In genomic region chr7:79318110-79318801, GRCm38 (mm10) we compare ENCODE assay signal across 11 mouse cellular contexts. TPM values are rescaled to one million over a fixed set of nuclear protein-coding genes. Genes with fewer than 3 reads are reported as not detected.
A peak's percentile ranks its signal among the peaks of the same experiment; 100 is the strongest.
DNase-seq lines count a peak whose midpoint lies in the region; ATAC-seq and TF ChIP-seq lines count a peak whose summit lies in the region.
"Had no signal": no experiment of that assay in that cellular context is flagged by ENCODE, and none has a peak within 500 bp of the region (broad histone marks: within the 10 kb centered on the region; RNA-seq: fewer than 3 reads in every experiment).

No protein-coding gene starts in this region.

- ATAC-seq in G1E (ENCODE audit: extremely low read depth, insufficient number of reproducible peaks, low FRiP score, poor library complexity, severe bottlenecking): peak; percentile 81
- ATAC-seq in limb, embryonic 12.5 days (ENCODE audit: insufficient number of reproducible peaks, insufficient read depth, low FRiP score, low TSS enrichment, low read depth): peak; percentile 35; the same call in 1 of the 2 replicates

- no peak for DNase-seq in layer of hippocampus, adult 2 months (ENCODE audit: low spot score in 2 of 2)
- DNase-seq in layer of hippocampus, postnatal 25 days (ENCODE audit: extremely low spot score in 1 of 2, low spot score in 1 of 2): no peak
- DNase-seq in G1E (ENCODE audit: low spot score): peak; percentile 33
- DNase-seq in embryo, embryonic 10.5 days (ENCODE audit: low spot score): peak; percentile 61
- no peak for DNase-seq in cerebellum, adult 9-10 months
- no peak for DNase-seq in frontal cortex, postnatal 14 days (ENCODE audit: low spot score in 2 of 2)
- DNase-seq: adrenal gland, postnatal 10 days; cerebellum, adult 11 months; heart, adult 11 months; lung, postnatal 4 days had no signal

- H3K27ac ChIP-seq in layer of hippocampus, adult 2 months: peak overlapping the region; percentile 82; the same call in 1 of the 2 replicates
- H3K27ac ChIP-seq in limb, embryonic 12.5 days: peak overlapping the region; percentile 75

- no peak for TF ChIP-seq CTCF in layer of hippocampus, adult 2 months (conservative IDR thresholded peaks at IDR 0.05)
- no peak for TF ChIP-seq CTCF in G1E (IDR thresholded peaks at IDR 0.05; ENCODE audit: low read depth, low read length)

- H3K4me3 ChIP-seq in layer of hippocampus, adult 2 months: no peak overlapping the region
- no peak overlapping the region for H3K4me3 ChIP-seq in G1E (ENCODE audit: low read depth, low read length)
- H3K4me3 ChIP-seq in limb, embryonic 12.5 days (replicated peaks): no peak overlapping the region

- no peak overlapping the region; the same call in 1 of the 2 replicates for H3K9ac ChIP-seq in limb, embryonic 12.5 days (replicated peaks)

- peaks cover 62% of the 10 kb centered on the region for H3K4me1 ChIP-seq in G1E (ENCODE audit: insufficient read depth, low read depth, low read length)
- H3K4me1 ChIP-seq in limb, embryonic 12.5 days (replicated peaks): peaks cover 57% of the 10 kb centered on the region

- WGBS in limb, embryonic 12.5 days: 15% methylated on average over 13 of the region's 13 CpGs

- H3K27me3 ChIP-seq in G1E (ENCODE audit: insufficient read depth, low read length): no peaks in the 10 kb centered on the region
- H3K27me3 ChIP-seq in limb, embryonic 12.5 days: no peaks in the 10 kb centered on the region

- no peaks in the 10 kb centered on the region for H3K9me3 ChIP-seq in G1E (replicated peaks)
- H3K9me3 ChIP-seq in limb, embryonic 12.5 days: no peaks in the 10 kb centered on the region

- H3K4me2 ChIP-seq in limb, embryonic 12.5 days: peak overlapping the region; percentile 26; the same call in 1 of the 2 replicates

- peaks cover 60% of the 10 kb centered on the region for H3K36me3 ChIP-seq in G1E (replicated peaks)
- no peaks in the 10 kb centered on the region for H3K36me3 ChIP-seq in limb, embryonic 12.5 days

RNA-seq across cellular contexts. Expression of gene Abhd2, which starts 45.3 kb away (rescaled TPM):
- total RNA-seq in layer of hippocampus, adult 2 months (2021): 10 to 100 TPM; 69.6 to 70.8 TPM
- 10 to 100 TPM; 67.1 to 83.8 TPM for total RNA-seq in layer of hippocampus, postnatal 25 days (2021)
- total RNA-seq in G1E (2014; fragmentation: Nextera tagmentation) (68.8 and 69.2 TPM in 2 replicates), G1E (2017) (31.9 and 33.8 TPM in 2 replicates)
- 8.3 and 9.1 TPM in 2 replicates for polyA plus RNA-seq in G1E (2012)
- polyA plus RNA-seq in limb, embryonic 12.5 days (2016; fragmentation: Nextera tagmentation; extraction: Ambion mirVana): 8.2 and 8.5 TPM in 2 replicates

Comparison
In these comparisons a context has a peak if more than half of its experiments do, and no peak if none do; other contexts are left out.
1. DNase-seq: peak in G1E (single experiment) and embryo, embryonic 10.5 days (single experiment); none in layer of hippocampus, adult 2 months (0 of 2), layer of hippocampus, postnatal 25 days (0 of 2), cerebellum, adult 9-10 months (single experiment) and frontal cortex, postnatal 14 days (0 of 2).